Mouse (Mus musculus) forebrain, embryonic 10.5 days (tissue): ENCODE results near the gene Gnat2. TPM values are rescaled to one million over a fixed set of nuclear protein-coding genes. Genes with fewer than 3 reads are reported as not detected.

Experiments used
- DNase-seq: peaks from one replicate; pipeline ENCODE4 v3.0.0-alpha.2; 2017; ENCODE audit warnings: low spot score; ENCODE audit errors: extremely low spot score
- H3K27ac ChIP-seq: fragments of 300-500 bp; sonication (generic); 2 replicates; pipeline ENCODE4 v1.5.1; 2016; ENCODE audit warnings: mild to moderate bottlenecking
- H3K27me3 ChIP-seq: fragments of 300-500 bp; sonication (generic); 2 replicates; pipeline ENCODE4 v1.6.1; 2016; ENCODE audit warnings: mild to moderate bottlenecking; ENCODE audit not compliant: poor library complexity, severe bottlenecking
- H3K36me3 ChIP-seq: fragments of 300-500 bp; sonication (generic); replicated peaks from 2 replicates; pipeline ENCODE4 v1.6.1; 2016; ENCODE audit warnings: mild to moderate bottlenecking, moderate library complexity
- H3K4me1 ChIP-seq: fragments of 300-500 bp; sonication (generic); 2 replicates; pipeline ENCODE4 v1.6.1; 2016
- H3K4me3 ChIP-seq: fragments of 300-500 bp; sonication (generic); 2 replicates; pipeline ENCODE4 v1.5.1; 2016; ENCODE audit warnings: mild to moderate bottlenecking, moderate library complexity
- H3K9me3 ChIP-seq: fragments of 300-500 bp; sonication (generic); 2 replicates; pipeline ENCODE4 v1.6.1; 2016; ENCODE audit warnings: mild to moderate bottlenecking, moderate library complexity
- whole genome bisulfite sequencing: fragments of 180-500 bp; shearing (Covaris S2); methylation state at CpG from one replicate; pipeline ENCODE4 v1.1.7; 2016; 5-methylcytosine and 5-hydroxymethylcytosine counted together
- polyA plus RNA-seq: library from polyadenylated mRNA; unstranded; fragments of >200 nt; fragmentation: Nextera tagmentation; extraction: Ambion mirVana; gene quantifications from 2 replicates; pipeline ENCODE4 v1.2.1, GENCODE M21; 2016

The Gnat2 gene
- polyA plus RNA-seq, 1 experiment from 2014 or later, result 1.4 TPM

DNA sequence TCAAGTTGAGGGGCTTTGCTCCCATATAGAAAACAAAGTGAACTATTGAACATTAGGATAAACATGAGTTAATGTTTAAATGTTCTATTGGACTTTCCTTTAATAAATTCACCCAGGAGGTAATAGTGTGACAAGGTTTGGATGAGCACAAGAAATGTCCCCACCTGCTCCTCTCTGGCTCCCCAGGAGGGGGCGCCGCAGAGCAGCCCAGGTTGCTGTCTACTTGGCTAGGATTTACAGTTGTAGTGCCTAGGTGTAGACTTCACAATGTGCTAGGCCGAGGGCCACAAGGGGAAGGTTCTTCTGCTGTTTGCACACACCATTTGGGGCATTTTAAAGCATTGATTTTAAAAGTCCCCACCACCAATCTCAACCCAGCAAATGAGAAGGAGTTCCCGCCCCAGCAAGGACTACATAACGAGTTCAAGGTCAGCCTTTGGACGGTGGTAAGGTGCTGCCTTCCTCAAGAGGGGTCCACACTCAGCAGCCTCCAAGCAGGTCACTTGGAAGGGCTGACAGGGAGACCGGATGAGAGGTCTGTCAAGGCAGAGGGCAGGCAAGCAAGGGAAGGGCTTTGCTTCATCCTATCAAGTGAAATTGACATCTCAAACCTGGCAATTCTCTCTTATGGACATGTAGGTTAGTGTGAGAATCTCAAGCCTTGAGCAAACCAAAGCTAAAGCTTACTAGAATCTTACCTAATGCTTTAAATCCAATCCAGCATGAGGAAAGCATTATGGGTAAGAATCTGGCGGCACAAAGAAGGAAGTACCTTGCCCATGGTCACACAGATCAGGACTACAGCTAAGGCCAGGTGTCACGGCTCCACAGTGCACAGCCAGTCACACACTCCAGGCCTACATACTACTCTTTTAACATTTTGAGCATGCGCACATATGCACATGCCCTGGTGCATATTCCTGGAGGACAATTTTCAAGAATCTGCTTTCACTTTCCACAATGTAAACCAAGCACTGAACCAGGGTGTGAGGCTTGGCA, 22.0 kb upstream of the Gnat2 start:
- peak; percentile 59 for DNase-seq
- Histone ChIP-seq H3K36me3 (peaks cover 37% of the 10 kb centered on the region), H3K4me1 (no peaks in the 10 kb centered on the region), H3K4me3 (no peak overlapping the region), H3K27ac (no peak overlapping the region), H3K27me3 (no peaks in the 10 kb centered on the region), H3K9me3 (no peaks in the 10 kb centered on the region)
- 69% methylated on average over 10 of the region's 10 CpGs for WGBS

GRCm38 (mm10) chr3:108072983-108073569, 19.5 kb upstream of the Gnat2 start:
- WGBS, result 86% methylated on average over 10 of the region's 10 CpGs
- Histone ChIP-seq H3K27me3 (no peaks in the 10 kb centered on the region), H3K27ac (no peak overlapping the region), H3K4me3 (no peak overlapping the region), H3K9me3 (no peaks in the 10 kb centered on the region), H3K36me3 (peaks cover 61% of the 10 kb centered on the region), H3K4me1 (no peaks in the 10 kb centered on the region)
- no peak for DNase-seq

GRCm38 (mm10) chr3:108076836-108077235, 15.8 kb upstream of the Gnat2 start:
- Histone ChIP-seq H3K27ac (no peak overlapping the region), H3K36me3 (peaks cover 88% of the 10 kb centered on the region), H3K9me3 (no peaks in the 10 kb centered on the region), H3K4me3 (no peak overlapping the region), H3K4me1 (peaks cover 15% of the 10 kb centered on the region), H3K27me3 (no peaks in the 10 kb centered on the region)
- WGBS, result 95% methylated on average over 9 of the region's 9 CpGs
- no peak for DNase-seq

DNA sequence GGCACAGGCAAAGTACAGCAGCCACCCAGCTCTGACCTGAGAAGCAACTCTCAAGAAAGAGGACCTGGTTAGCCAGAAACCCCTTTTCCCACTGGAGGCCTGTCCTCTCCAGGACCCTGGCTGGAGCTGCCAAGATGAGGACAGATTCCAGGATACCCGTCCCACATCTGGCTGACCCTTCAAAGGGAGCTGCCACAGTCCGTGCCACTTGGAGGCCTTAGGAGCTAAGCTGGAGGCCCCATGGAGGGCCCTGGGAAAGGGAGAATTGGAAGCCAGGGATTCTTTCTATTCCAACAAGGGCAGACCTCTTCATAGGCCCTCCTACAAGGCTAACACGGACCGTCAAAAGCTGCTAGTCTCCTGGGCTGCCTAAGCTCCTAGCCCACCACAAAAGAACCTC, 10.9 kb upstream of the Gnat2 start:
- Histone ChIP-seq H3K9me3 (no peaks in the 10 kb centered on the region), H3K4me1 (peaks cover 63% of the 10 kb centered on the region), H3K27ac (peak overlapping the region; percentile 70), H3K27me3 (no peaks in the 10 kb centered on the region), H3K4me3 (no peak overlapping the region), H3K36me3 (peaks cover 43% of the 10 kb centered on the region)
- WGBS, result 77% methylated on average over 4 of the region's 4 CpGs
- DNase-seq, result no peak

GRCm38 (mm10) chr3:108082251-108082875, 10.2 kb upstream of the Gnat2 start:
- peaks cover 36% of the 10 kb centered on the region for H3K36me3 ChIP-seq
- no peak for DNase-seq
- peak overlapping the region; percentile 70 for H3K27ac ChIP-seq
- peak overlapping the region; percentile 23; the same call in 1 of the 2 replicates for H3K4me3 ChIP-seq
- H3K4me1 ChIP-seq, result peaks cover 70% of the 10 kb centered on the region
- no peaks in the 10 kb centered on the region for H3K9me3 ChIP-seq
- no peaks in the 10 kb centered on the region for H3K27me3 ChIP-seq
- WGBS, result 74% methylated on average over 1 of the region's 1 CpGs

- peaks cover 28% of the 10 kb centered on the region for H3K36me3 ChIP-seq
- H3K27ac ChIP-seq, result peak overlapping the region; percentile 70
- no peak overlapping the region for H3K4me3 ChIP-seq
- WGBS, result 57% methylated on average over 2 of the region's 2 CpGs
- H3K4me1 ChIP-seq, result peaks cover 73% of the 10 kb centered on the region
- DNase-seq, result no peak
- H3K27me3 ChIP-seq, result no peaks in the 10 kb centered on the region
- H3K9me3 ChIP-seq, result no peaks in the 10 kb centered on the region
Measured at GRCm38 (mm10) chr3:108083161-108083560, 9.4 kb upstream of the Gnat2 start.

DNA sequence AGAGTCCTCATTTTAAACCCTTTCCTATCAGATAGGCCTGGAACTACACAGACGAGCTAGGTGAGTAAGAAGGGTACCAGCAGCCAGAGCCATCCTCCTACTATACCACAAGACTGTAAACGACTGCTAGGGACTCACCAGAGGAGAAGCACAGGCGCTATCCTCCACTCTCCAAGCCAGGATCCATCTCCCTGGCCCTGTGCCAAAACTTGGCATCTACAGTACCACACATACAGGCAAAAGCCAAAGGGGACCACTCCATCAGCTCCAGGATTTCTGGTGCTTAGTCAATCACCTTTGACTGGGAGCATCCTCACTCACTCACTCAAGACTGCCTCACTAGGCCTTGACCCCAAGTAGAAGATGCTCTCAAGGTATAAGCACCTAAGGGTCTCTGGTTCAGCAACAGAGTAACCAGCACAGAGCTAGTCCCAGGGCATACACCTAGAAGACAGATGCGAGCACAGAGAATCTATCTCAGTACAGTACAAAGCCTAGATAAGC, 8.6 kb upstream of the Gnat2 start:
- Histone ChIP-seq H3K4me1 (peaks cover 80% of the 10 kb centered on the region), H3K4me3 (peak overlapping the region; percentile 85), H3K9me3 (no peaks in the 10 kb centered on the region), H3K27ac (no peak overlapping the region; the same call in 1 of the 2 replicates), H3K36me3 (peaks cover 22% of the 10 kb centered on the region), H3K27me3 (no peaks in the 10 kb centered on the region)
- DNase-seq, result no peak
- WGBS, result 89% methylated on average over 4 of the region's 4 CpGs

GRCm38 (mm10) chr3:108084767-108085270, 7.8 kb upstream of the Gnat2 start:
- Histone ChIP-seq H3K36me3 (peaks cover 13% of the 10 kb centered on the region), H3K4me1 (peaks cover 89% of the 10 kb centered on the region), H3K27me3 (no peaks in the 10 kb centered on the region), H3K4me3 (peak overlapping the region; percentile 85), H3K27ac (peak overlapping the region; percentile 92), H3K9me3 (no peaks in the 10 kb centered on the region)
- DNase-seq, result no peak
- 21% methylated on average over 13 of the region's 13 CpGs for WGBS

- peaks cover 92% of the 10 kb centered on the region for H3K4me1 ChIP-seq
- no peaks in the 10 kb centered on the region for H3K27me3 ChIP-seq
- H3K36me3 ChIP-seq, result peaks cover 8% of the 10 kb centered on the region
- no peaks in the 10 kb centered on the region for H3K9me3 ChIP-seq
- WGBS, result 0% methylated on average over 14 of the region's 14 CpGs
- H3K27ac ChIP-seq, result peak overlapping the region; percentile 92
- peak; percentile 88 for DNase-seq
- H3K4me3 ChIP-seq, result peak overlapping the region; percentile 85
Measured at GRCm38 (mm10) chr3:108085281-108085720, 7.3 kb upstream of the Gnat2 start.

GRCm38 (mm10) chr3:108085721-108086469, 6.7 kb upstream of the Gnat2 start:
- Histone ChIP-seq H3K9me3 (no peaks in the 10 kb centered on the region), H3K27me3 (no peaks in the 10 kb centered on the region), H3K27ac (peak overlapping the region; percentile 92), H3K4me1 (peaks cover 87% of the 10 kb centered on the region), H3K4me3 (peak overlapping the region; percentile 85), H3K36me3 (peaks cover 2% of the 10 kb centered on the region)
- under 1% methylated on average over 31 of the region's 31 CpGs for WGBS
- DNase-seq, result peak; percentile 61

GRCm38 (mm10) chr3:108086470-108086979, 6.1 kb upstream of the Gnat2 start, which contains the start of gene Ampd2:
TSS of gene Ampd2 (minus strand) at chr3:108086651.
- DNase-seq, result peak; percentile 85
- Histone ChIP-seq H3K27ac (peak within 1 kb of the TSS; percentile 92), H3K27me3 (no peaks in the 10 kb centered on the region; the same call in 1 of the 2 replicates), H3K9me3 (no peaks in the 10 kb centered on the region), H3K36me3 (no peaks in the 10 kb centered on the region), H3K4me1 (peaks cover 81% of the 10 kb centered on the region), H3K4me3 (peak within 1 kb of the TSS; percentile 85)
- under 1% methylated on average over 29 of the region's 29 CpGs for WGBS
